Comparison of ENCODE assay signal across 14 mouse cellular contexts in the genomic region with DNA sequence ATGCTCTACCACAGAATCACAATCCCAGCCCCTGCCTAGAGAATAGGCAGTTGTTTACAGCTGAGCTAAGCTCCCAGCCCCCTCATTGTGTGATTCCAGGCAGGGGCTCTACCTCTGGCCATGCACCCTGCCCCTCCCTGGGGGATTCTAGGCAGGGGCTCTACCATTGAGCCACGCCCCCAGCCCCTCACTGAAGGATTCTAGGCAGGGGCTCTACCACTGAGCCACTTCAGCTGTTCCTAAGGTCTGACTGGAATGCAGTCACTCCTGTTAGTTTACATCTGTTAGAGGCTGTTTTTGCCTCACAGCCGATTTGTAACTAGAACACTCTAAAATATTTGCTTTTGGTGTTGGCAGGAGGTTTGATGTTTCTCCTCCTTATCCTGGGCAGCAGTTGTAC. TPM values are rescaled to one million over a fixed set of nuclear protein-coding genes. Genes with fewer than 3 reads are reported as not detected.
DNase-seq lines count a peak whose midpoint lies in the region; ATAC-seq and TF ChIP-seq lines count a peak whose summit lies in the region.
"Had no signal": no experiment of that assay in that cellular context is flagged by ENCODE, and none has a peak within 500 bp of the region (broad histone marks: within the 10 kb centered on the region; RNA-seq: fewer than 3 reads in every experiment).

No protein-coding gene starts in this region.

- H3K4me2 ChIP-seq in forebrain, embryonic 12.5 days, result no peak overlapping the region
- no peak overlapping the region for H3K4me2 ChIP-seq in forebrain, embryonic 15.5 days (replicated peaks)
- no peak overlapping the region for H3K4me2 ChIP-seq in kidney, embryonic 16.5 days (replicated peaks; ENCODE audit: low read depth, low read length)
- no peak overlapping the region for H3K4me2 ChIP-seq in lung, postnatal 0 days (replicated peaks; ENCODE audit: low read depth, low read length)
- H3K4me2 ChIP-seq: neural tube, embryonic 13.5 days had no signal

- H3K27ac ChIP-seq in forebrain, embryonic 12.5 days, result peak overlapping the region; percentile 31; the same call in 1 of the 2 replicates
- H3K27ac ChIP-seq in forebrain, embryonic 15.5 days (replicated peaks), result no peak overlapping the region
- H3K27ac ChIP-seq in kidney, embryonic 16.5 days (ENCODE audit: low read length), result 0 out of 2 replicates have a peak overlapping the region, but pooled peaks have one; percentile 4
- peak overlapping the region; percentile 78 for H3K27ac ChIP-seq in ES-Bruce4 (ENCODE audit: insufficient read depth, low read length)
- peak overlapping the region; percentile 17; the same call in 1 of the 2 replicates for H3K27ac ChIP-seq in lung, postnatal 0 days (ENCODE audit: low read length)
- H3K27ac ChIP-seq: neural tube, embryonic 13.5 days had no signal

- ATAC-seq in forebrain, embryonic 12.5 days (ENCODE audit: low FRiP score), result no peak
- no peak for ATAC-seq in forebrain, embryonic 15.5 days (replicated peaks)
- no peak for ATAC-seq in kidney, embryonic 16.5 days (ENCODE audit: low FRiP score, low TSS enrichment)
- ATAC-seq in lung, postnatal 0 days, result peak; percentile 88
- ATAC-seq: forebrain, postnatal 0 days; intestine, postnatal 0 days had no signal

- H3K27me3 ChIP-seq in forebrain, embryonic 12.5 days, result no peaks in the 10 kb centered on the region
- H3K27me3 ChIP-seq in forebrain, embryonic 15.5 days, result no peaks in the 10 kb centered on the region
- H3K27me3 ChIP-seq in kidney, embryonic 16.5 days (ENCODE audit: insufficient read depth, low read length), result no peaks in the 10 kb centered on the region
- H3K27me3 ChIP-seq in ES-Bruce4 (ENCODE audit: control insufficient read depth, insufficient read depth, low read length, poor library complexity, severe bottlenecking), result no peaks in the 10 kb centered on the region
- H3K27me3 ChIP-seq in lung, postnatal 0 days (replicated peaks; ENCODE audit: insufficient read depth, low read length), result no peaks in the 10 kb centered on the region
- H3K27me3 ChIP-seq: neural tube, embryonic 13.5 days had no signal

- no peak overlapping the region for H3K4me3 ChIP-seq in forebrain, embryonic 12.5 days (replicated peaks)
- no peak overlapping the region for H3K4me3 ChIP-seq in forebrain, embryonic 15.5 days
- no peak overlapping the region for H3K4me3 ChIP-seq in kidney, embryonic 16.5 days (ENCODE audit: low read length)
- no peak overlapping the region for H3K4me3 ChIP-seq in ES-Bruce4 (ENCODE audit: low read depth, low read length)
- H3K4me3 ChIP-seq in lung, postnatal 0 days (ENCODE audit: low read depth, low read length), result no peak overlapping the region
- H3K4me3 ChIP-seq: neural tube, embryonic 13.5 days had no signal

- DNase-seq in kidney, adult 9 months, result no peak
- DNase-seq in lung, postnatal 0 days (ENCODE audit: low spot score), result peak; percentile 77
- DNase-seq in cerebellum, postnatal 14 days, result no peak
- no peak for DNase-seq in natural killer cell, adult 2 months (ENCODE audit: low spot score in 2 of 2)
- DNase-seq: adrenal gland, adult 8-10 months; forebrain, postnatal 0 days; liver had no signal

- TF ChIP-seq EP300 in ES-Bruce4 (IDR thresholded peaks at IDR 0.05; ENCODE audit: insufficient read depth, low read depth, low read length), result peak; percentile 73; the same call in 1 of the 2 replicates
- TF ChIP-seq EP300 in lung, postnatal 0 days (IDR thresholded peaks at IDR 0.05), result no peak; the same call in 1 of the 2 replicates

- peaks cover 10% of the 10 kb centered on the region for H3K4me1 ChIP-seq in forebrain, embryonic 12.5 days
- H3K4me1 ChIP-seq in forebrain, embryonic 15.5 days, result 0 out of 2 replicates have a peak, but pooled peaks cover 4% of the 10 kb centered on the region
- 0 out of 2 replicates have a peak, but pooled peaks cover 9% of the 10 kb centered on the region for H3K4me1 ChIP-seq in kidney, embryonic 16.5 days (ENCODE audit: insufficient read depth, low read length)
- H3K4me1 ChIP-seq in ES-Bruce4 (ENCODE audit: control insufficient read depth, insufficient read depth, low read length), result peaks cover 2% of the 10 kb centered on the region
- no peaks in the 10 kb centered on the region for H3K4me1 ChIP-seq in lung, postnatal 0 days (ENCODE audit: insufficient read depth, low read depth, low read length)

- H3K9ac ChIP-seq in forebrain, embryonic 12.5 days, result no peak overlapping the region
- no peak overlapping the region for H3K9ac ChIP-seq in forebrain, embryonic 15.5 days (replicated peaks)
- H3K9ac ChIP-seq in kidney, embryonic 16.5 days (replicated peaks; ENCODE audit: low read length), result no peak overlapping the region
- H3K9ac ChIP-seq in ES-Bruce4 (ENCODE audit: low read depth, poor library complexity, severe bottlenecking), result no peak overlapping the region
- H3K9ac ChIP-seq in lung, postnatal 0 days (replicated peaks; ENCODE audit: low read depth), result no peak overlapping the region
- H3K9ac ChIP-seq: forebrain, postnatal 0 days; neural tube, embryonic 13.5 days had no signal

- 83% methylated on average over 2 of the region's 2 CpGs for WGBS in forebrain, embryonic 12.5 days
- WGBS in forebrain, embryonic 15.5 days, result 80% methylated on average over 2 of the region's 2 CpGs
- 57% methylated on average over 2 of the region's 2 CpGs for WGBS in kidney, embryonic 16.5 days
- 51% methylated on average over 2 of the region's 2 CpGs for WGBS in lung, postnatal 0 days

- TF ChIP-seq CTCF in ES-Bruce4 (IDR thresholded peaks at IDR 0.05; ENCODE audit: low read depth, low read length), result no peak
- no peak for TF ChIP-seq CTCF in lung, postnatal 0 days (IDR thresholded peaks at IDR 0.05)

- H3K9me3 ChIP-seq in forebrain, embryonic 12.5 days, result 0 out of 2 replicates have a peak, but pooled peaks cover 3% of the 10 kb centered on the region
- H3K9me3 ChIP-seq in forebrain, embryonic 15.5 days, result no peaks in the 10 kb centered on the region
- H3K9me3 ChIP-seq in kidney, embryonic 16.5 days (ENCODE audit: low read length), result no peaks in the 10 kb centered on the region
- H3K9me3 ChIP-seq in ES-Bruce4 (replicated peaks; ENCODE audit: control insufficient read depth, insufficient read depth, low read length, poor library complexity, severe bottlenecking), result peaks cover 6% of the 10 kb centered on the region; the same call in 1 of the 2 replicates
- no peaks in the 10 kb centered on the region for H3K9me3 ChIP-seq in lung, postnatal 0 days (ENCODE audit: low read length)
- H3K9me3 ChIP-seq: neural tube, embryonic 13.5 days had no signal

- peaks cover 42% of the 10 kb centered on the region for H3K36me3 ChIP-seq in forebrain, embryonic 12.5 days (replicated peaks)
- peaks cover 13% of the 10 kb centered on the region for H3K36me3 ChIP-seq in forebrain, embryonic 15.5 days
- peaks cover 30% of the 10 kb centered on the region for H3K36me3 ChIP-seq in kidney, embryonic 16.5 days (ENCODE audit: insufficient read depth, low read length)
- peaks cover 3% of the 10 kb centered on the region; the same call in 1 of the 2 replicates for H3K36me3 ChIP-seq in ES-Bruce4 (ENCODE audit: control insufficient read depth, insufficient read depth, low read length, poor library complexity, severe bottlenecking)
- no peaks in the 10 kb centered on the region for H3K36me3 ChIP-seq in lung, postnatal 0 days (ENCODE audit: insufficient read depth, low read length)

- TF ChIP-seq POLR2A in ES-Bruce4 (IDR thresholded peaks at IDR 0.05; ENCODE audit: insufficient read depth, low read length), result no peak

RNA-seq across cellular contexts. Expression of a gene that starts 7.7 kb away (rescaled TPM):
- polyA plus RNA-seq in forebrain, embryonic 12.5 days (2016; fragmentation: Nextera tagmentation; extraction: Ambion mirVana), result 29.7 and 32.9 TPM in 2 replicates
- 26.6 and 27.6 TPM in 2 replicates for polyA plus RNA-seq in forebrain, embryonic 15.5 days (2015; fragmentation: Nextera tagmentation; extraction: Ambion mirVana)
- 32.9 and 36.3 TPM in 2 replicates for polyA plus RNA-seq in kidney, embryonic 16.5 days (2015; fragmentation: Nextera tagmentation; extraction: Ambion mirVana)
- 23.7 and 25.0 TPM in 2 replicates for polyA plus RNA-seq in ES-Bruce4 (2011; ENCODE audit: insufficient read depth, insufficient read length, low read depth, missing spikeins)
- polyA plus RNA-seq in lung, postnatal 0 days (2015; fragmentation: Nextera tagmentation; extraction: Ambion mirVana), result 18.9 and 21.6 TPM in 2 replicates

RNA-seq across cellular contexts. Expression of a gene that starts 22.4 kb away (rescaled TPM):
- polyA plus RNA-seq in forebrain, embryonic 12.5 days (2016; fragmentation: Nextera tagmentation; extraction: Ambion mirVana), result 0.28 TPM in 1 of 2 replicates, not detected in the other
- not detected in 2 replicates for polyA plus RNA-seq in forebrain, embryonic 15.5 days (2015; fragmentation: Nextera tagmentation; extraction: Ambion mirVana)
- 0.18 and 0.20 TPM in 2 replicates for polyA plus RNA-seq in kidney, embryonic 16.5 days (2015; fragmentation: Nextera tagmentation; extraction: Ambion mirVana)
- polyA plus RNA-seq in ES-Bruce4 (2011; ENCODE audit: insufficient read depth, insufficient read length, low read depth, missing spikeins), result 2.0 and 2.4 TPM in 2 replicates
- 0.24 and 0.35 TPM in 2 replicates for polyA plus RNA-seq in lung, postnatal 0 days (2015; fragmentation: Nextera tagmentation; extraction: Ambion mirVana)
- polyA plus RNA-seq: gonadal fat pad, adult 2 months; intestine, postnatal 0 days had no signal

RNA-seq across cellular contexts. Expression of a gene that starts 28.0 kb away (rescaled TPM):
- 1.1 and 1.7 TPM in 2 replicates for polyA plus RNA-seq in forebrain, embryonic 12.5 days (2016; fragmentation: Nextera tagmentation; extraction: Ambion mirVana)
- polyA plus RNA-seq in forebrain, embryonic 15.5 days (2015; fragmentation: Nextera tagmentation; extraction: Ambion mirVana), result 0.87 and 1.2 TPM in 2 replicates
- 11.3 and 11.8 TPM in 2 replicates for polyA plus RNA-seq in kidney, embryonic 16.5 days (2015; fragmentation: Nextera tagmentation; extraction: Ambion mirVana)
- polyA plus RNA-seq in ES-Bruce4 (2011; ENCODE audit: insufficient read depth, insufficient read length, low read depth, missing spikeins), result 6.3 and 9.5 TPM in 2 replicates
- 1.8 and 2.5 TPM in 2 replicates for polyA plus RNA-seq in lung, postnatal 0 days (2015; fragmentation: Nextera tagmentation; extraction: Ambion mirVana)

RNA-seq across cellular contexts. Expression of a gene that starts 36.0 kb away (rescaled TPM):
- not detected in 2 replicates for polyA plus RNA-seq in forebrain, embryonic 12.5 days (2016; fragmentation: Nextera tagmentation; extraction: Ambion mirVana)
- polyA plus RNA-seq in forebrain, embryonic 15.5 days (2015; fragmentation: Nextera tagmentation; extraction: Ambion mirVana), result not detected in 2 replicates
- polyA plus RNA-seq in kidney, embryonic 16.5 days (2015; fragmentation: Nextera tagmentation; extraction: Ambion mirVana), result 3.6 and 6.1 TPM in 2 replicates
- 0.34 and 0.38 TPM in 2 replicates for polyA plus RNA-seq in ES-Bruce4 (2011; ENCODE audit: insufficient read depth, insufficient read length, low read depth, missing spikeins)
- polyA plus RNA-seq in lung, postnatal 0 days (2015; fragmentation: Nextera tagmentation; extraction: Ambion mirVana), result 35.7 and 38.8 TPM in 2 replicates
- polyA plus RNA-seq: forebrain, postnatal 0 days had no signal

RNA-seq across cellular contexts. Expression of a gene that starts 52.0 kb away (rescaled TPM):
- polyA plus RNA-seq in forebrain, embryonic 12.5 days (2016; fragmentation: Nextera tagmentation; extraction: Ambion mirVana), result 0.32 and 0.92 TPM in 2 replicates
- not detected in 2 replicates for polyA plus RNA-seq in forebrain, embryonic 15.5 days (2015; fragmentation: Nextera tagmentation; extraction: Ambion mirVana)
- polyA plus RNA-seq in kidney, embryonic 16.5 days (2015; fragmentation: Nextera tagmentation; extraction: Ambion mirVana), result 2.2 and 3.6 TPM in 2 replicates
- polyA plus RNA-seq in ES-Bruce4 (2011; ENCODE audit: insufficient read depth, insufficient read length, low read depth, missing spikeins), result 2.7 and 3.7 TPM in 2 replicates
- polyA plus RNA-seq in lung, postnatal 0 days (2015; fragmentation: Nextera tagmentation; extraction: Ambion mirVana), result 1.1 and 1.2 TPM in 2 replicates
- polyA plus RNA-seq: forebrain, postnatal 0 days; intestine, postnatal 0 days; neural tube, embryonic 13.5 days had no signal
